Mouse (Mus musculus) E14TG2a.4 (cell line): Measurements from ENCODE around the gene Itgb3.

ENCODE experiments used
- CTCF ChIP-seq: conservative IDR thresholded peaks from 2 replicates; pipeline ENCODE4 v1.5.1; 2014; ENCODE audit warnings: low read length
- POU5F1 ChIP-seq: IDR thresholded peaks from 2 replicates; pipeline ENCODE4 v1.6.1; 2014; ENCODE audit warnings: low read length, borderline replicate concordance

DNA sequence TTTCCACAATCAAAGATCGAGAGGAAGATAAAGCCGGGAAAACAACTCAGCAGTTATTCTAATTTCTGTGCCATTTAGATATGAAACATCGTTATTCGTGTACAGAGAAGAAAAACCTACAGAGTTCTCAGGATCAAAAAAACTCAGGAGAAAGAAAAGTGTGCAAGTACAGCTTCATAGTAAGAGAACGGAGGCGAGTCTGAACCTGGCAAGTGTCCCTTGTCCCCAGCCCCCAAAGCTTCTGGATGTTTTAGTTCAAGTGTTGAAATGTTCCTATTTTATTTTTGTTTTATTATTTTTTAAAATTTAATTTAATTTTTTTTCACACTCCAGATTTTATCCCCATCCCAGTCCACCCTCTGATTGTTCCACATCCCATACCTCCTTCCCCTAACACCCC is 85.4 kb downstream of the Itgb3 start:
- TF ChIP-seq CTCF (no peak), POU5F1 (no peak)
